Mouse (Mus musculus) ES-E14 (cell line): ENCODE measurements at regions not wholly inside any gene's neighbourhood (a gene's known extent, or its start where the extent isn't known, plus 50 kb on each side); places are given as distances from the start of the nearest gene placed in this dataset.

Experiments used
- CHD2 ChIP-seq: IDR thresholded peaks from 2 replicates; pipeline ENCODE4 v1.6.1; 2014; ENCODE audit warnings: mild to moderate bottlenecking, low read depth, low read length, inconsistent platforms
- HCFC1 ChIP-seq: IDR thresholded peaks from 2 replicates; pipeline ENCODE4 v1.6.1; 2012; ENCODE audit warnings: low read length, inconsistent platforms, borderline replicate concordance; ENCODE audit not compliant: insufficient read depth
- MAFK ChIP-seq: IDR thresholded peaks from 2 replicates; pipeline ENCODE4 v1.6.1; 2014; ENCODE audit warnings: mild to moderate bottlenecking, low read depth, low read length, inconsistent platforms; ENCODE audit not compliant: insufficient read depth
- ZNF384 ChIP-seq: IDR thresholded peaks from 2 replicates; pipeline ENCODE4 v1.6.1; 2012; ENCODE audit warnings: low read depth, low read length, inconsistent platforms

DNA sequence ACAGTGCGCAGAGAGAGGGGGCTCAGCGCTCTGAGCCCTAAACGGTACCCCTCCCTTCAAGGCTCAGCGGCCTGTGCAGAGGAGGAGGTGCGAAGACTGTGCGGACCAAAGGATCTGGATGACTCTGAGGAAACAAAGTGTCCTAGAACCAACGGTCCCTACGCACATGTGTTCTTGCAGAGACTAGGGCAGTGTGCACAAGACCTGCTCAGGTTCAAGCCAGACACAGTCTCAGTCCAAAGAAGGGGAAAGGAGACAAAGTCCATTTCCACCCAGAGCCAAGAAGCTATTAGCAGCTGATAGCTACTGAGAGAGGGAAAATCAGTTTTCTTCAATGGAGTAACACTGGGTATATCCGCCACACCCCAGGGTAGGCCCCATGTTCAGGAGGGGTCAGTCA lies 89.9 kb downstream of the Sox2 start:
- TF ChIP-seq MAFK (no peak), ZNF384 (no peak), CHD2 (no peak), HCFC1 (no peak)
